Mouse (Mus musculus): ENCODE measurements around the gene Atg3.

The Atg3 gene

GRCm38 (mm10) chr16:45158522-45159388 is at the start of gene Atg3, which contains the start of gene Slc35a5:
Gene Atg3 (plus strand): TSS chr16:45158785.
Gene Slc35a5 (minus strand): TSS chr16:45158706.
- peak; percentile 99 for DNase-seq (ENCODE audit: low spot score)

GRCm38 (mm10) chr16:45110498-45110897 is 48.1 kb upstream of the Atg3 start:
- DNase-seq (ENCODE audit: low spot score), result no peak

- no peak for DNase-seq (ENCODE audit: low spot score)
Measured at GRCm38 (mm10) chr16:45117200-45117599, 41.4 kb upstream of the Atg3 start.

- no peak for DNase-seq (ENCODE audit: low spot score)
Measured at GRCm38 (mm10) chr16:45118760-45119159, 39.8 kb upstream of the Atg3 start.

- DNase-seq (ENCODE audit: low spot score), result no peak
Measured at GRCm38 (mm10) chr16:45120844-45121425, 37.6 kb upstream of the Atg3 start.

GRCm38 (mm10) chr16:45122571-45122970 is 36.0 kb upstream of the Atg3 start:
- no peak for DNase-seq (ENCODE audit: low spot score)

- no peak for DNase-seq (ENCODE audit: low spot score)
Measured at GRCm38 (mm10) chr16:45124230-45125203, 34.1 kb upstream of the Atg3 start.

- DNase-seq (ENCODE audit: low spot score), result no peak
Measured at GRCm38 (mm10) chr16:45127936-45128710, 30.5 kb upstream of the Atg3 start.

- no peak for DNase-seq (ENCODE audit: low spot score)
Measured at GRCm38 (mm10) chr16:45141711-45142110, 16.9 kb upstream of the Atg3 start.

- DNase-seq (ENCODE audit: low spot score), result no peak
Measured at GRCm38 (mm10) chr16:45142565-45142964, 16.0 kb upstream of the Atg3 start.

- DNase-seq (ENCODE audit: low spot score), result no peak
Measured at GRCm38 (mm10) chr16:45145119-45145518, 13.5 kb upstream of the Atg3 start.

- no peak for DNase-seq (ENCODE audit: low spot score)
Measured at GRCm38 (mm10) chr16:45148488-45149082, 10.0 kb upstream of the Atg3 start.

GRCm38 (mm10) chr16:45154741-45155250 is 3.8 kb upstream of the Atg3 start:
- no peak for DNase-seq (ENCODE audit: low spot score)

GRCm38 (mm10) chr16:45158136-45158521 is 456 bp upstream of the Atg3 start:
- no peak for DNase-seq (ENCODE audit: low spot score)

- no peak for DNase-seq (ENCODE audit: low spot score)
Measured at GRCm38 (mm10) chr16:45159389-45159716, 768 bp downstream of the Atg3 start.

GRCm38 (mm10) chr16:45178552-45178951 is 20.0 kb downstream of the Atg3 start:
- no peak for DNase-seq (ENCODE audit: low spot score)

GRCm38 (mm10) chr16:45181824-45182223 is 23.2 kb downstream of the Atg3 start:
- no peak for DNase-seq (ENCODE audit: low spot score)

GRCm38 (mm10) chr16:45192613-45193012 is 34.0 kb downstream of the Atg3 start:
- DNase-seq (ENCODE audit: low spot score), result peak; percentile 63

- peak; percentile 65 for DNase-seq (ENCODE audit: low spot score)
Measured at GRCm38 (mm10) chr16:45196816-45197215, 38.2 kb downstream of the Atg3 start.

GRCm38 (mm10) chr16:45201395-45201794 is 42.8 kb downstream of the Atg3 start:
- DNase-seq (ENCODE audit: low spot score), result no peak

GRCm38 (mm10) chr16:45204438-45204837 is 45.9 kb downstream of the Atg3 start:
- no peak for DNase-seq (ENCODE audit: low spot score)

All from T-cell, adult 2 months (primary cell).